Mouse (Mus musculus): ENCODE results near the gene Gabrb2. TPM values are rescaled to one million over a fixed set of nuclear protein-coding genes. Genes with fewer than 3 reads are reported as not detected.

Gene Gabrb2
- total and polyA plus RNA-seq, 3 experiments: not detected

GRCm38 (mm10) chr11:42487625-42488024 lies 68.1 kb downstream of the Gabrb2 start:
- no peak for DNase-seq (ENCODE audit: low read depth, low spot score)
- Histone ChIP-seq H3K27me3 (ENCODE audit: control insufficient read depth in 1 of 2, insufficient read depth in 2 of 2, low read length in 2 of 2) (no peaks in the 10 kb centered on the region), H3K9ac (ENCODE audit: control insufficient read depth, low read depth, low read length, poor library complexity, severe bottlenecking) (no peak overlapping the region)

GRCm38 (mm10) chr11:42501166-42501565 lies 81.6 kb downstream of the Gabrb2 start:
- H3K79me2 ChIP-seq (ENCODE audit: control insufficient read depth, insufficient read depth, low read length, poor library complexity): no peaks in the 10 kb centered on the region
- TF ChIP-seq ZMIZ1 (IDR thresholded peaks at IDR 0.05; ENCODE audit: low read depth, low read length): no peak
- TF ChIP-seq KAT2A (conservative IDR thresholded peaks at IDR 0.05; ENCODE audit: low read depth, low read length): no peak
- TF ChIP-seq CHD2 (IDR thresholded peaks at IDR 0.05; ENCODE audit: low read length): no peak
- no peak for TF ChIP-seq MAFK (IDR thresholded peaks at IDR 0.05; ENCODE audit: borderline replicate concordance, low read depth, low read length)
- TF ChIP-seq POLR2A (IDR thresholded peaks at IDR 0.05; ENCODE audit: control insufficient read depth in 1 of 2, insufficient read depth in 1 of 2, low read depth in 1 of 2, low read length in 2 of 2, poor library complexity in 1 of 2): no peak
- TF ChIP-seq POLR2AphosphoS2 (IDR thresholded peaks at IDR 0.05; ENCODE audit: low read length): no peak
- TF ChIP-seq TCF12 (IDR thresholded peaks at IDR 0.05; ENCODE audit: low read depth, low read length): no peak
- no peak for TF ChIP-seq RAD21 (IDR thresholded peaks at IDR 0.05; ENCODE audit: low read depth, low read length)
- TF ChIP-seq EP300 (IDR thresholded peaks at IDR 0.05; ENCODE audit: low read depth in 1 of 2, low read length in 2 of 2): no peak
- no peak for TF ChIP-seq ZKSCAN1 (IDR thresholded peaks at IDR 0.05; ENCODE audit: low read depth, low read length)
- TF ChIP-seq MAX (IDR thresholded peaks at IDR 0.05; ENCODE audit: low read length): no peak
- no peak for TF ChIP-seq MAZ (IDR thresholded peaks at IDR 0.05; ENCODE audit: low read depth, low read length)
- no peak for TF ChIP-seq JUND (IDR thresholded peaks at IDR 0.05; ENCODE audit: low read depth, low read length)
- no peak for TF ChIP-seq TBP (IDR thresholded peaks at IDR 0.05; ENCODE audit: low read depth, low read length)
- no peak for TF ChIP-seq E2F4 (IDR thresholded peaks at IDR 0.05; ENCODE audit: borderline replicate concordance, low read depth, low read length)
- TF ChIP-seq GATA1 (IDR thresholded peaks at IDR 0.05; ENCODE audit: low read depth, low read length): no peak
- TF ChIP-seq MYB (IDR thresholded peaks at IDR 0.05; ENCODE audit: low read depth, low read length): no peak
- TF ChIP-seq NRF1 (IDR thresholded peaks at IDR 0.05; ENCODE audit: insufficient read depth, low read depth, low read length, poor library complexity, severe bottlenecking): no peak
- no peak for TF ChIP-seq USF1 (IDR thresholded peaks at IDR 0.05; ENCODE audit: low read depth, low read length)
- TF ChIP-seq TAL1 (IDR thresholded peaks at IDR 0.05; ENCODE audit: low read length): no peak
- no peak for DNase-seq (ENCODE audit: low read depth, low spot score)
- no peak overlapping the region for H3K9ac ChIP-seq (ENCODE audit: control insufficient read depth, low read depth, low read length, poor library complexity, severe bottlenecking)
- no peaks in the 10 kb centered on the region for H3K27me3 ChIP-seq (ENCODE audit: control insufficient read depth in 1 of 2, insufficient read depth in 2 of 2, low read length in 2 of 2)
- no peak overlapping the region for H3K27ac ChIP-seq (ENCODE audit: control insufficient read depth, low read depth, low read length)
- no peaks in the 10 kb centered on the region for H3K9me3 ChIP-seq (replicated peaks; ENCODE audit: insufficient read depth, low read length)
- H3K4me3 ChIP-seq (ENCODE audit: control insufficient read depth in 1 of 2, insufficient read depth in 1 of 2, low read depth in 2 of 2, low read length in 2 of 2): no peak overlapping the region
- H3K4me1 ChIP-seq (ENCODE audit: control insufficient read depth in 1 of 2, insufficient read depth in 2 of 2, low read length in 2 of 2): no peaks in the 10 kb centered on the region
- no peaks in the 10 kb centered on the region for H3K36me3 ChIP-seq (ENCODE audit: control insufficient read depth in 1 of 2, insufficient read depth in 2 of 2, low read length in 2 of 2)

More at GRCm38 (mm10) chr11:42487625-42488024, 68.1 kb downstream of the Gabrb2 start:
- Histone ChIP-seq H3K36me3 (ENCODE audit: control insufficient read depth in 1 of 2, insufficient read depth in 2 of 2, low read length in 2 of 2) (no peaks in the 10 kb centered on the region), H3K79me2 (ENCODE audit: control insufficient read depth, insufficient read depth, low read length, poor library complexity) (no peaks in the 10 kb centered on the region), H3K4me3 (ENCODE audit: control insufficient read depth in 1 of 2, insufficient read depth in 1 of 2, low read depth in 2 of 2, low read length in 2 of 2) (no peak overlapping the region), H3K4me1 (ENCODE audit: control insufficient read depth in 1 of 2, insufficient read depth in 2 of 2, low read length in 2 of 2) (no peaks in the 10 kb centered on the region), H3K9me3 (replicated peaks; ENCODE audit: insufficient read depth, low read length) (no peaks in the 10 kb centered on the region), H3K27ac (ENCODE audit: control insufficient read depth, low read depth, low read length) (no peak overlapping the region)
- TF ChIP-seq NRF1 (IDR thresholded peaks at IDR 0.05; ENCODE audit: insufficient read depth, low read depth, low read length, poor library complexity, severe bottlenecking): no peak
- TF ChIP-seq ETS1 (IDR thresholded peaks at IDR 0.05; ENCODE audit: low read depth, low read length): no peak
- no peak for TF ChIP-seq ZNF384 (IDR thresholded peaks at IDR 0.05; ENCODE audit: low read depth, low read length)
- no peak for TF ChIP-seq NELFE (IDR thresholded peaks at IDR 0.05; ENCODE audit: low read depth, low read length)
- TF ChIP-seq TCF12 (IDR thresholded peaks at IDR 0.05; ENCODE audit: low read depth, low read length): no peak
- TF ChIP-seq CTCF (IDR thresholded peaks at IDR 0.05 in 2 of 3, conservative IDR thresholded peaks at IDR 0.05 in 1 of 3; ENCODE audit: control insufficient read depth in 1 of 3, insufficient read depth in 1 of 3, low read depth in 2 of 3, low read length in 3 of 3, poor library complexity in 1 of 3, severe bottlenecking in 1 of 3): no peak
- TF ChIP-seq GATA1 (IDR thresholded peaks at IDR 0.05; ENCODE audit: low read depth, low read length): no peak
- no peak for TF ChIP-seq UBTF (IDR thresholded peaks at IDR 0.05; ENCODE audit: borderline replicate concordance, insufficient read depth, low read depth, low read length)
- TF ChIP-seq MAZ (IDR thresholded peaks at IDR 0.05; ENCODE audit: low read depth, low read length): no peak
- TF ChIP-seq EP300 (IDR thresholded peaks at IDR 0.05; ENCODE audit: low read depth in 1 of 2, low read length in 2 of 2): no peak
- no peak for TF ChIP-seq POLR2AphosphoS2 (IDR thresholded peaks at IDR 0.05; ENCODE audit: low read length)
- no peak for TF ChIP-seq HCFC1 (IDR thresholded peaks at IDR 0.05; ENCODE audit: low read depth, low read length)
- TF ChIP-seq POLR2AphosphoS5 (IDR thresholded peaks at IDR 0.05; ENCODE audit: borderline replicate concordance, low read depth, low read length): no peak
- no peak for TF ChIP-seq KAT2A (conservative IDR thresholded peaks at IDR 0.05; ENCODE audit: low read depth, low read length)
- no peak for TF ChIP-seq USF2 (IDR thresholded peaks at IDR 0.05; ENCODE audit: borderline replicate concordance in 1 of 2, insufficient read depth in 1 of 2, low read depth in 1 of 2, low read length in 2 of 2)
- no peak for TF ChIP-seq E2F4 (IDR thresholded peaks at IDR 0.05; ENCODE audit: borderline replicate concordance, low read depth, low read length)
- no peak for TF ChIP-seq SIN3A (IDR thresholded peaks at IDR 0.05; ENCODE audit: low read length)
- TF ChIP-seq MEF2A (IDR thresholded peaks at IDR 0.05; ENCODE audit: extremely low read depth, insufficient replicate concordance, low read depth, low read length, poor library complexity, severe bottlenecking): no peak
- TF ChIP-seq SMC3 (IDR thresholded peaks at IDR 0.05; ENCODE audit: low read depth, low read length): no peak
- no peak for TF ChIP-seq BHLHE40 (IDR thresholded peaks at IDR 0.05; ENCODE audit: borderline replicate concordance, low read depth, low read length)

Measured in MEL (cell line).